Mouse (Mus musculus) C2C12 (cell line): ENCODE measurements around the gene Uvrag.

Experiments used
- CEBPB ChIP-seq: IDR thresholded peaks from one replicate; pipeline ENCODE4 v1.6.1; 2011; ENCODE audit warnings: low read depth, mild to moderate bottlenecking, control low read depth, moderate library complexity
- CTCF ChIP-seq: IDR thresholded peaks from one replicate; pipeline ENCODE4 v1.5.1; 2011; ENCODE audit not compliant: control insufficient read depth, insufficient read depth, insufficient read length
- MAX ChIP-seq: IDR thresholded peaks from one replicate; pipeline ENCODE4 v1.6.1; 2011; ENCODE audit warnings: mild to moderate bottlenecking, control low read depth
- MYOG ChIP-seq: IDR thresholded peaks from one replicate; pipeline ENCODE4 v1.6.1; 2011; ENCODE audit not compliant: control insufficient read depth, insufficient read length; ENCODE audit errors: extremely low read depth

- no peak for TF ChIP-seq CTCF
- no peak for TF ChIP-seq MAX
- TF ChIP-seq MYOG: no peak
- no peak for TF ChIP-seq CEBPB
Observed at GRCm38 (mm10) chr7:99168756-99169155, 27.8 kb upstream of the Uvrag start.
